Comparison of ENCODE assay signal across 16 mouse cellular contexts in the genomic region with DNA sequence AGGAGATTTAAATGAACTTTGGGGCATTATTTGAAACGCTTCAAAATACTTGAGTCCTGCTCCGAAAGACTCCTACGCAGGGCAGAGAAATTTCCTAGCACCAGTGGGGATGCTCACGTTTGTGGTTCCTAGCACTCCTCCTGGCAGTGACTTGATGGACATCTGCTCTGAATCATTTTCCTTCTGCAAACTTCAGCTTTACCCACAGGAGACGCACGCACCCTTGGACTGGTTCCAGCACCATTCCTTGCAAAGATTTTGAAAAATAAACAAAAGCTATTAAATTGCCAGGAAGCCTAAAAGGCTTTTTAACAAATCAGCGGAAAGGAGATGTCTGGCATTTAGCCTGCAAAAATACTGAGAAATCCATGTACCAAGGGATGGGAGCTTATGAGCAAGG. TPM values are rescaled to one million over a fixed set of nuclear protein-coding genes. Genes with fewer than 3 reads are reported as not detected.
A peak's percentile ranks its signal among the peaks of the same experiment; 100 is the strongest.
DNase-seq lines count a peak whose midpoint lies in the region; ATAC-seq lines count a peak whose summit lies in the region.
"Had no signal": no experiment of that assay in that cellular context is flagged by ENCODE, and none has a peak within 500 bp of the region (broad histone marks: within the 10 kb centered on the region; RNA-seq: fewer than 3 reads in every experiment).

No protein-coding gene starts in this region.

- WGBS in embryonic facial prominence, embryonic 11.5 days: 65% methylated on average over 7 of the region's 7 CpGs
- WGBS in embryonic facial prominence, embryonic 10.5 days: 85% methylated on average over 7 of the region's 7 CpGs
- 83% methylated on average over 7 of the region's 7 CpGs for WGBS in hindbrain, embryonic 12.5 days

- no peak overlapping the region for H3K27ac ChIP-seq in embryonic facial prominence, embryonic 11.5 days (replicated peaks; ENCODE audit: low read depth, low read length)
- H3K27ac ChIP-seq in embryonic facial prominence, embryonic 10.5 days (replicated peaks): no peak overlapping the region
- H3K27ac ChIP-seq in hindbrain, embryonic 12.5 days: no peak overlapping the region
- H3K27ac ChIP-seq: heart, embryonic 13.5 days; hindbrain, embryonic 13.5 days; left cerebral cortex, adult 2 months; liver, embryonic 14.5 days had no signal

- H3K9me3 ChIP-seq in embryonic facial prominence, embryonic 11.5 days (replicated peaks; ENCODE audit: control insufficient read depth, low read length): no peaks in the 10 kb centered on the region
- H3K9me3 ChIP-seq in embryonic facial prominence, embryonic 10.5 days: no peaks in the 10 kb centered on the region
- no peaks in the 10 kb centered on the region for H3K9me3 ChIP-seq in hindbrain, embryonic 12.5 days (replicated peaks)
- H3K9me3 ChIP-seq: heart, embryonic 13.5 days; hindbrain, embryonic 13.5 days had no signal

- no peak overlapping the region for H3K4me3 ChIP-seq in embryonic facial prominence, embryonic 11.5 days (ENCODE audit: low read depth, low read length)
- H3K4me3 ChIP-seq in embryonic facial prominence, embryonic 10.5 days: no peak overlapping the region
- no peak overlapping the region for H3K4me3 ChIP-seq in hindbrain, embryonic 12.5 days
- H3K4me3 ChIP-seq: heart, embryonic 13.5 days; hindbrain, embryonic 13.5 days; left cerebral cortex, adult 2 months had no signal

- peak; percentile 26 for DNase-seq in embryonic facial prominence, embryonic 11.5 days (ENCODE audit: low spot score)
- no peak for DNase-seq in embryonic facial prominence, embryonic 10.5 days (ENCODE audit: low spot score)
- peak; percentile 27 to 69 for DNase-seq in left cerebral cortex, postnatal 10 days (ENCODE audit: extremely low spot score in 1 of 2, low spot score in 2 of 2)
- DNase-seq in left cerebral cortex, adult 8-10 months (ENCODE audit: low spot score in 2 of 2): no peak
- DNase-seq in brain, adult 2 months (ENCODE audit: low read depth, low spot score): peak; percentile 82
- peak; percentile 48 for DNase-seq in layer of hippocampus, adult 9-11 months
- DNase-seq in testis, postnatal 10 days (ENCODE audit: low spot score): no peak
- DNase-seq: cerebellum, adult 8-10 months; embryo, embryonic 11 days; gastrocnemius, postnatal 36 days; kidney, adult 11 months had no signal

- no peak overlapping the region for H3K4me2 ChIP-seq in embryonic facial prominence, embryonic 11.5 days (ENCODE audit: low read depth, low read length)
- H3K4me2 ChIP-seq in hindbrain, embryonic 12.5 days (replicated peaks): no peak overlapping the region
- H3K4me2 ChIP-seq: heart, embryonic 13.5 days; hindbrain, embryonic 13.5 days had no signal

- ATAC-seq in embryonic facial prominence, embryonic 11.5 days (replicated peaks; ENCODE audit: insufficient number of reproducible peaks, low FRiP score, low TSS enrichment, low read depth): no peak
- no peak for ATAC-seq in hindbrain, embryonic 12.5 days (ENCODE audit: low FRiP score)

- H3K9ac ChIP-seq in embryonic facial prominence, embryonic 11.5 days (replicated peaks; ENCODE audit: low read length): no peak overlapping the region
- no peak overlapping the region for H3K9ac ChIP-seq in hindbrain, embryonic 12.5 days
- H3K9ac ChIP-seq: heart, embryonic 13.5 days; hindbrain, embryonic 13.5 days; liver, embryonic 14.5 days had no signal

- intact Hi-C loops in left cerebral cortex, postnatal 10 days (cut with DNase I): no loop called here

- no peaks in the 10 kb centered on the region for H3K4me1 ChIP-seq in embryonic facial prominence, embryonic 11.5 days (ENCODE audit: control insufficient read depth, insufficient read depth, low read length)
- H3K4me1 ChIP-seq in embryonic facial prominence, embryonic 10.5 days: no peaks in the 10 kb centered on the region
- H3K4me1 ChIP-seq in hindbrain, embryonic 12.5 days: no peaks in the 10 kb centered on the region
- H3K4me1 ChIP-seq: heart, embryonic 13.5 days; hindbrain, embryonic 13.5 days had no signal

- H3K36me3 ChIP-seq in embryonic facial prominence, embryonic 11.5 days (replicated peaks; ENCODE audit: control insufficient read depth, insufficient read depth, low read depth, low read length): no peaks in the 10 kb centered on the region
- no peaks in the 10 kb centered on the region for H3K36me3 ChIP-seq in embryonic facial prominence, embryonic 10.5 days (replicated peaks)
- no peaks in the 10 kb centered on the region for H3K36me3 ChIP-seq in hindbrain, embryonic 12.5 days
- H3K36me3 ChIP-seq: heart, embryonic 13.5 days; hindbrain, embryonic 13.5 days had no signal

- H3K27me3 ChIP-seq in embryonic facial prominence, embryonic 11.5 days (ENCODE audit: control insufficient read depth, insufficient read depth, low read length): no peaks in the 10 kb centered on the region
- no peaks in the 10 kb centered on the region for H3K27me3 ChIP-seq in embryonic facial prominence, embryonic 10.5 days (replicated peaks; ENCODE audit: low read depth, poor library complexity, severe bottlenecking)
- no peaks in the 10 kb centered on the region for H3K27me3 ChIP-seq in hindbrain, embryonic 12.5 days
- H3K27me3 ChIP-seq: heart, embryonic 13.5 days; hindbrain, embryonic 13.5 days had no signal

RNA-seq across cellular contexts. Expression of a gene that starts 28.1 kb away (rescaled TPM):
- polyA plus RNA-seq in embryonic facial prominence, embryonic 11.5 days (2014; fragmentation: Nextera tagmentation; extraction: Ambion mirVana): 1.5 and 2.0 TPM in 2 replicates
- 0.44 and 0.50 TPM in 2 replicates for polyA plus RNA-seq in embryonic facial prominence, embryonic 10.5 days (2016; fragmentation: Nextera tagmentation; extraction: Ambion mirVana)
- 10 to 100 TPM; 51.4 to 55.8 TPM for total RNA-seq in left cerebral cortex, postnatal 10 days (2021)
- 100 to 1,000 TPM in 2 of 4 experiments, 10 to 100 TPM in 2; 89.4 to 110 (median 99.6) TPM for total RNA-seq in left cerebral cortex, adult 8-10 months (2022)
- polyA plus RNA-seq in hindbrain, embryonic 12.5 days (2016; fragmentation: Nextera tagmentation; extraction: Ambion mirVana): 3.0 and 3.3 TPM in 2 replicates

Comparison
In these comparisons a context has a peak if more than half of its experiments do, and no peak if none do; other contexts are left out.
1. DNase-seq: peak in embryonic facial prominence, embryonic 11.5 days (single experiment), left cerebral cortex, postnatal 10 days (2 of 2), brain, adult 2 months (single experiment) and layer of hippocampus, adult 9-11 months (single experiment); none in embryonic facial prominence, embryonic 10.5 days (single experiment), left cerebral cortex, adult 8-10 months (0 of 2) and testis, postnatal 10 days (single experiment).